Mouse (Mus musculus): Measurements from ENCODE around the gene Acox1. TPM values are rescaled to one million over a fixed set of nuclear protein-coding genes. Genes with fewer than 3 reads are reported as not detected.

Gene Acox1
- polyA plus RNA-seq, 1 experiment from 2014 or later: 65.6 TPM

GRCm38 (mm10) chr11:116143468-116143867 is 55.4 kb downstream of the Acox1 start:
- H3K36me3 ChIP-seq (ENCODE audit: control insufficient read depth, insufficient read depth, low read length): peaks cover 45% of the 10 kb centered on the region
- no peaks in the 10 kb centered on the region for H3K4me1 ChIP-seq (ENCODE audit: control insufficient read depth, insufficient read depth, low read length)
- ATAC-seq (ENCODE audit: low read depth): no peak
- no peaks in the 10 kb centered on the region for H3K9me3 ChIP-seq (ENCODE audit: control insufficient read depth, low read length)
- 94% methylated on average over 3 of the region's 3 CpGs for WGBS
- no peak overlapping the region for H3K9ac ChIP-seq (replicated peaks; ENCODE audit: low read depth, low read length)
- no peak overlapping the region for H3K4me3 ChIP-seq (ENCODE audit: low read depth, low read length)
- no peak overlapping the region for H3K27ac ChIP-seq (ENCODE audit: low read depth, low read length)
- no peaks in the 10 kb centered on the region for H3K27me3 ChIP-seq (ENCODE audit: control insufficient read depth, insufficient read depth, low read length)
- no peak overlapping the region for H3K4me2 ChIP-seq (ENCODE audit: low read depth, low read length)

GRCm38 (mm10) chr11:116142211-116142991 is 56.4 kb downstream of the Acox1 start:
- Histone ChIP-seq H3K9me3 (ENCODE audit: control insufficient read depth, low read length) (no peaks in the 10 kb centered on the region), H3K27me3 (ENCODE audit: control insufficient read depth, insufficient read depth, low read length) (no peaks in the 10 kb centered on the region), H3K4me3 (ENCODE audit: low read depth, low read length) (no peak overlapping the region), H3K36me3 (ENCODE audit: control insufficient read depth, insufficient read depth, low read length) (peaks cover 35% of the 10 kb centered on the region), H3K9ac (replicated peaks; ENCODE audit: low read depth, low read length) (no peak overlapping the region), H3K4me1 (ENCODE audit: control insufficient read depth, insufficient read depth, low read length) (peaks cover 7% of the 10 kb centered on the region; the same call in 1 of the 2 replicates), H3K4me2 (ENCODE audit: low read depth, low read length) (no peak overlapping the region), H3K27ac (ENCODE audit: low read depth, low read length) (no peak overlapping the region)
- ATAC-seq (ENCODE audit: low read depth): no peak
- 74% methylated on average over 10 of the region's 10 CpGs for WGBS

GRCm38 (mm10) chr11:116138468-116139138 is 60.2 kb downstream of the Acox1 start, which contains the start of gene Mrpl38:
TSS of gene Mrpl38 (minus strand) at chr11:116138868.
- H3K9ac ChIP-seq (replicated peaks; ENCODE audit: low read depth, low read length): peak within 1 kb of the TSS; percentile 74
- H3K27me3 ChIP-seq (ENCODE audit: control insufficient read depth, insufficient read depth, low read length): no peaks in the 10 kb centered on the region
- peaks cover 7% of the 10 kb centered on the region; the same call in 1 of the 2 replicates for H3K4me1 ChIP-seq (ENCODE audit: control insufficient read depth, insufficient read depth, low read length)
- peak within 1 kb of the TSS; percentile 90 for H3K4me3 ChIP-seq (ENCODE audit: low read depth, low read length)
- under 1% methylated on average over 59 of the region's 60 CpGs for WGBS
- H3K4me2 ChIP-seq (ENCODE audit: low read depth, low read length): peak within 1 kb of the TSS; percentile 61
- no peaks in the 10 kb centered on the region for H3K9me3 ChIP-seq (ENCODE audit: control insufficient read depth, low read length)
- H3K36me3 ChIP-seq (ENCODE audit: control insufficient read depth, insufficient read depth, low read length): peaks cover 23% of the 10 kb centered on the region
- ATAC-seq (ENCODE audit: low read depth): peak; percentile 97
- peak within 1 kb of the TSS; percentile 55 for H3K27ac ChIP-seq (ENCODE audit: low read depth, low read length)

GRCm38 (mm10) chr11:116138096-116138467 is 60.8 kb downstream of the Acox1 start:
- under 1% methylated on average over 20 of the region's 20 CpGs for WGBS
- peaks cover 23% of the 10 kb centered on the region for H3K36me3 ChIP-seq (ENCODE audit: control insufficient read depth, insufficient read depth, low read length)
- peak overlapping the region; percentile 90 for H3K4me3 ChIP-seq (ENCODE audit: low read depth, low read length)
- no peak for ATAC-seq (ENCODE audit: low read depth)
- peaks cover 7% of the 10 kb centered on the region; the same call in 1 of the 2 replicates for H3K4me1 ChIP-seq (ENCODE audit: control insufficient read depth, insufficient read depth, low read length)
- H3K27ac ChIP-seq (ENCODE audit: low read depth, low read length): peak overlapping the region; percentile 55
- no peaks in the 10 kb centered on the region for H3K9me3 ChIP-seq (ENCODE audit: control insufficient read depth, low read length)
- H3K27me3 ChIP-seq (ENCODE audit: control insufficient read depth, insufficient read depth, low read length): no peaks in the 10 kb centered on the region
- H3K4me2 ChIP-seq (ENCODE audit: low read depth, low read length): peak overlapping the region; percentile 61
- peak overlapping the region; percentile 74 for H3K9ac ChIP-seq (replicated peaks; ENCODE audit: low read depth, low read length)

GRCm38 (mm10) chr11:116134171-116134570 is 64.7 kb downstream of the Acox1 start:
- Histone ChIP-seq H3K9ac (replicated peaks; ENCODE audit: low read depth, low read length) (no peak overlapping the region), H3K27ac (ENCODE audit: low read depth, low read length) (no peak overlapping the region), H3K4me1 (ENCODE audit: control insufficient read depth, insufficient read depth, low read length) (peaks cover 22% of the 10 kb centered on the region; the same call in 1 of the 2 replicates), H3K4me3 (ENCODE audit: low read depth, low read length) (no peak overlapping the region), H3K9me3 (ENCODE audit: control insufficient read depth, low read length) (no peaks in the 10 kb centered on the region), H3K4me2 (ENCODE audit: low read depth, low read length) (no peak overlapping the region), H3K36me3 (ENCODE audit: control insufficient read depth, insufficient read depth, low read length) (peaks cover 21% of the 10 kb centered on the region; the same call in 1 of the 2 replicates), H3K27me3 (ENCODE audit: control insufficient read depth, insufficient read depth, low read length) (no peaks in the 10 kb centered on the region)
- ATAC-seq (ENCODE audit: low read depth): no peak
- WGBS: 92% methylated on average over 10 of the region's 10 CpGs

GRCm38 (mm10) chr11:116133497-116133896 is 65.3 kb downstream of the Acox1 start:
- no peaks in the 10 kb centered on the region for H3K9me3 ChIP-seq (ENCODE audit: control insufficient read depth, low read length)
- H3K27me3 ChIP-seq (ENCODE audit: control insufficient read depth, insufficient read depth, low read length): no peaks in the 10 kb centered on the region
- H3K9ac ChIP-seq (replicated peaks; ENCODE audit: low read depth, low read length): no peak overlapping the region
- no peak for ATAC-seq (ENCODE audit: low read depth)
- H3K4me2 ChIP-seq (ENCODE audit: low read depth, low read length): no peak overlapping the region
- peaks cover 21% of the 10 kb centered on the region; the same call in 1 of the 2 replicates for H3K36me3 ChIP-seq (ENCODE audit: control insufficient read depth, insufficient read depth, low read length)
- H3K27ac ChIP-seq (ENCODE audit: low read depth, low read length): no peak overlapping the region
- H3K4me1 ChIP-seq (ENCODE audit: control insufficient read depth, insufficient read depth, low read length): peaks cover 22% of the 10 kb centered on the region; the same call in 1 of the 2 replicates
- no peak overlapping the region for H3K4me3 ChIP-seq (ENCODE audit: low read depth, low read length)
- 71% methylated on average over 5 of the region's 5 CpGs for WGBS

- Histone ChIP-seq H3K27me3 (ENCODE audit: control insufficient read depth, insufficient read depth, low read length) (no peaks in the 10 kb centered on the region), H3K9ac (replicated peaks; ENCODE audit: low read depth, low read length) (no peak overlapping the region), H3K4me2 (ENCODE audit: low read depth, low read length) (no peak overlapping the region), H3K4me1 (ENCODE audit: control insufficient read depth, insufficient read depth, low read length) (peaks cover 20% of the 10 kb centered on the region; the same call in 1 of the 2 replicates), H3K36me3 (ENCODE audit: control insufficient read depth, insufficient read depth, low read length) (peaks cover 21% of the 10 kb centered on the region; the same call in 1 of the 2 replicates), H3K27ac (ENCODE audit: low read depth, low read length) (no peak overlapping the region), H3K9me3 (ENCODE audit: control insufficient read depth, low read length) (no peaks in the 10 kb centered on the region), H3K4me3 (ENCODE audit: low read depth, low read length) (no peak overlapping the region)
- no peak for ATAC-seq (ENCODE audit: low read depth)
- 87% methylated on average over 16 of the region's 16 CpGs for WGBS
These were observed 66.2 kb downstream of the Acox1 start for GRCm38 (mm10) chr11:116132366-116133333.

- ATAC-seq (ENCODE audit: low read depth): no peak
- peak overlapping the region; percentile 90 for H3K27ac ChIP-seq (ENCODE audit: low read depth, low read length)
- H3K9me3 ChIP-seq (ENCODE audit: control insufficient read depth, low read length): no peaks in the 10 kb centered on the region
- no peaks in the 10 kb centered on the region for H3K27me3 ChIP-seq (ENCODE audit: control insufficient read depth, insufficient read depth, low read length)
- H3K36me3 ChIP-seq (ENCODE audit: control insufficient read depth, insufficient read depth, low read length): peaks cover 21% of the 10 kb centered on the region; the same call in 1 of the 2 replicates
- peaks cover 18% of the 10 kb centered on the region; the same call in 1 of the 2 replicates for H3K4me1 ChIP-seq (ENCODE audit: control insufficient read depth, insufficient read depth, low read length)
- peak overlapping the region; percentile 54; the same call in 1 of the 2 replicates for H3K4me3 ChIP-seq (ENCODE audit: low read depth, low read length)
- peak overlapping the region; percentile 74; the same call in 1 of the 2 replicates for H3K9ac ChIP-seq (replicated peaks; ENCODE audit: low read depth, low read length)
- WGBS: 85% methylated on average over 15 of the region's 15 CpGs
- H3K4me2 ChIP-seq (ENCODE audit: low read depth, low read length): peak overlapping the region; percentile 78
These were observed 67.3 kb downstream of the Acox1 start for GRCm38 (mm10) chr11:116131349-116132170.
